Mouse (Mus musculus) heart, embryonic 12.5 days (tissue): ENCODE measurements around the gene Erc2. TPM values are rescaled to one million over a fixed set of nuclear protein-coding genes. Genes with fewer than 3 reads are reported as not detected.
"Not testable (repeated sequence)": the region's sequence is repeated elsewhere in the genome, so short reads cannot be mapped to it uniquely, and the experiment has no call there.

ENCODE experiments used
- ATAC-seq: fragments of 200-750 bp; cut with Nextera tagmentation; 2 replicates; pipeline ENCODE4 v1.8.0; 2017; ENCODE audit warnings: moderate TSS enrichment, moderate library complexity; ENCODE audit not compliant: insufficient number of reproducible peaks, low FRiP score
- H3K27ac ChIP-seq: fragments of 300-500 bp; sonication (generic); 2 replicates; pipeline ENCODE4 v1.5.1; 2016; ENCODE audit warnings: mild to moderate bottlenecking, moderate library complexity; ENCODE audit not compliant: poor library complexity, severe bottlenecking
- H3K27me3 ChIP-seq: fragments of 300-500 bp; sonication (generic); replicated peaks from 2 replicates; pipeline ENCODE4 v1.6.1; 2016; ENCODE audit warnings: mild to moderate bottlenecking, moderate library complexity
- H3K36me3 ChIP-seq: fragments of 300-500 bp; sonication (generic); 2 replicates; pipeline ENCODE4 v1.6.1; 2016; ENCODE audit warnings: mild to moderate bottlenecking, moderate library complexity
- H3K4me1 ChIP-seq: fragments of 300-500 bp; sonication (generic); replicated peaks from 2 replicates; pipeline ENCODE4 v1.6.1; 2016; ENCODE audit warnings: mild to moderate bottlenecking
- H3K4me2 ChIP-seq: fragments of 300-500 bp; sonication (generic); 2 replicates; pipeline ENCODE4 v1.6.1; 2016; ENCODE audit warnings: mild to moderate bottlenecking, moderate library complexity
- H3K4me3 ChIP-seq: fragments of 300-500 bp; sonication (generic); 2 replicates; pipeline ENCODE4 v1.5.1; 2016; ENCODE audit warnings: mild to moderate bottlenecking
- H3K9ac ChIP-seq: fragments of 300-500 bp; sonication (generic); 2 replicates; pipeline ENCODE4 v1.6.1; 2016; ENCODE audit warnings: mild to moderate bottlenecking, moderate library complexity
- H3K9me3 ChIP-seq: fragments of 300-500 bp; sonication (generic); replicated peaks from 2 replicates; pipeline ENCODE4 v1.6.1; 2016; ENCODE audit warnings: mild to moderate bottlenecking, moderate library complexity
- WGBS: fragments of 180-500 bp; shearing (Covaris S2); methylation state at CpG from one replicate; pipeline ENCODE4 v1.1.7; 2016; 5-methylcytosine and 5-hydroxymethylcytosine counted together
- polyA plus RNA-seq: library from polyadenylated mRNA; unstranded; fragments of >200 nt; fragmentation: Nextera tagmentation; extraction: Ambion mirVana; gene quantifications from 2 replicates; pipeline ENCODE4 v1.2.1, GENCODE M21; 2016

The Erc2 gene
- 3.9 and 4.3 TPM in 2 replicates for polyA plus RNA-seq

- H3K9ac ChIP-seq = peak within 1 kb of the TSS; percentile 83
- 0 out of 2 replicates have a peak, but pooled peaks cover 2% of the 10 kb centered on the region for H3K4me1 ChIP-seq
- H3K36me3 ChIP-seq = no peaks in the 10 kb centered on the region
- ATAC-seq = peak; percentile 93
- WGBS = under 1% methylated on average over 77 of the region's 78 CpGs
- H3K4me2 ChIP-seq = peak within 1 kb of the TSS; percentile 96
- peak within 1 kb of the TSS; percentile 49; the same call in 1 of the 2 replicates for H3K27ac ChIP-seq
- H3K4me3 ChIP-seq = peak within 1 kb of the TSS; percentile 74
- H3K27me3 ChIP-seq = peaks cover 9% of the 10 kb centered on the region; the same call in 1 of the 2 replicates
- no peaks in the 10 kb centered on the region for H3K9me3 ChIP-seq
Observed at GRCm38 (mm10) chr14:27622176-27622922, at the start of gene Erc2. TSS of gene Erc2 (plus strand) at chr14:27622428.

GRCm38 (mm10) chr14:27578443-27578842 is 43.8 kb upstream of the Erc2 start:
- H3K27ac ChIP-seq = no peak overlapping the region
- no peak overlapping the region for H3K4me3 ChIP-seq
- no peak for ATAC-seq
- H3K9me3 ChIP-seq = peaks cover 13% of the 10 kb centered on the region
- H3K27me3 ChIP-seq = no peaks in the 10 kb centered on the region
- H3K4me2 ChIP-seq = no peak overlapping the region
- 69% methylated on average over 2 of the region's 2 CpGs for WGBS
- H3K4me1 ChIP-seq = no peaks in the 10 kb centered on the region
- no peak overlapping the region for H3K9ac ChIP-seq
- no peaks in the 10 kb centered on the region for H3K36me3 ChIP-seq

- not testable (repeated sequence) for H3K36me3 ChIP-seq, H3K4me1 ChIP-seq, ATAC-seq, H3K4me3 ChIP-seq, H3K27me3 ChIP-seq, H3K4me2 ChIP-seq, H3K27ac ChIP-seq, H3K9ac ChIP-seq, H3K9me3 ChIP-seq
Observed at GRCm38 (mm10) chr14:27589616-27590015, 32.6 kb upstream of the Erc2 start.

DNA sequence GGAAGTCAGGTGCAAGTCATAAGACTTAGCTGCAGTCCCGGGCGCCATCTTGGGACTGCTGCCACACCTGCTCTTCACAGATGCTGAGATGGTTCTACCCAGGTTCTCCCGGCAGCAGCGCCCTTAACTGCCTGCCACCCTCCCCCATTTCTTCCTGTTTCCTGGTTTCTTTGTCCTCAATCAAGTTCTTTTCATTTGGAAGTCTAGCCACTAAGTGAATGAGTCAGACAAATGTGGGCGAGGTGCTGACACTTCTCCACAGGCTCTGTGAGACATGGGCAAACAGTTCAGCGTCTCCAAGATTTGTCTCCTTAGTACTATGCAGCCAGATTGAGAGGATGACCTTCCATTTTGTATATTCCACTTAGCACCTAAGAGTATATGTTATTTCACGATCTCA is 30.1 kb upstream of the Erc2 start:
- Histone ChIP-seq H3K4me1 (no peaks in the 10 kb centered on the region), H3K4me2 (no peak overlapping the region), H3K4me3 (no peak overlapping the region), H3K36me3 (no peaks in the 10 kb centered on the region), H3K9ac (no peak overlapping the region), H3K9me3 (no peaks in the 10 kb centered on the region), H3K27me3 (no peaks in the 10 kb centered on the region), H3K27ac (no peak overlapping the region)
- 76% methylated on average over 7 of the region's 7 CpGs for WGBS
- no peak for ATAC-seq

GRCm38 (mm10) chr14:27596265-27596664 is 26.0 kb upstream of the Erc2 start:
- H3K4me3 ChIP-seq = no peak overlapping the region
- H3K4me1 ChIP-seq = no peaks in the 10 kb centered on the region
- no peak overlapping the region for H3K27ac ChIP-seq
- H3K9me3 ChIP-seq = no peaks in the 10 kb centered on the region
- 5% methylated on average over 7 of the region's 7 CpGs for WGBS
- no peaks in the 10 kb centered on the region for H3K27me3 ChIP-seq
- ATAC-seq = peak; percentile 51; the same call in 1 of the 2 replicates
- no peaks in the 10 kb centered on the region for H3K36me3 ChIP-seq
- H3K9ac ChIP-seq = no peak overlapping the region
- no peak overlapping the region for H3K4me2 ChIP-seq

DNA sequence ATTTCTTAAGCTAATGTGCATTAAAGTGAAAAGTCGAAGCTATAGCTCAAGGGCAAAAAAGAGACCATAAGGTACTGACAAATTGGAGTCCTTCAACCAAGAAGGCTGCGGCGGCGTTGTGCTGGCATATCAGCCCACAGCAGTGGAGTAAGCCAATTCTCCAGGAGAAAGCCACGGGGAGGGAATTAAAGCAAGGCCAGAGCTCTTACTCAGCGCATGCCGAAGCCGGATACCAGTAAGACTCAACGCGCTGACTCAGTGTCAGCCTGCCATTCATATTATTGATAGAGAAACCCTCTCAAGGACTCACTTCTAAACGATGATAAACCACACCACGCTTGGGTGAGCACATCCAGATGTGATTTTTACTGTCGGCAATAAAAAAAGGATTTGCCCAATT is 20.1 kb upstream of the Erc2 start:
- Histone ChIP-seq H3K27me3 (no peaks in the 10 kb centered on the region), H3K36me3 (no peaks in the 10 kb centered on the region), H3K4me3 (no peak overlapping the region), H3K27ac (no peak overlapping the region), H3K9me3 (no peaks in the 10 kb centered on the region), H3K4me2 (no peak overlapping the region), H3K9ac (no peak overlapping the region), H3K4me1 (no peaks in the 10 kb centered on the region)
- no peak for ATAC-seq
- 66% methylated on average over 13 of the region's 13 CpGs for WGBS

DNA sequence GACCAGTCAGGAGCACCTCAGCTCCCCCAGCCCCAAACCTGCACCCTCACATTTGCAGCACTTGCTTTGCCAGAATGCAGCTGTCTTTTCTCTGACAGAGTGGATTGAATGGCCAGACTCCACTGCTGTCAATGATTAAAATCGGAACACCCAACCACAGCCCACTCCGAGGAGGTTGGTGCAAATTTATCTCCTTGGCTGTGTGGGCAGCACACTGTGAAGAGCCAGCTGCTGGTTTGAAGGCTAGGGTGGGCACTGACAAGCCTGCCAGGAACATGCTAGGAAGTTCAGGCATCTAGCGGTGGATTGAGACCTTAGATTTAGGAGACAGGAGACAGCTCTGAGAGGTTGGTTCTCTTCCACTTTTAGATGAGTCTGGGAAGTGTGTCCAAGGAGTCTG is 14.8 kb upstream of the Erc2 start:
- Histone ChIP-seq H3K36me3 (no peaks in the 10 kb centered on the region), H3K27me3 (no peaks in the 10 kb centered on the region), H3K4me3 (no peak overlapping the region), H3K4me2 (no peak overlapping the region), H3K27ac (no peak overlapping the region), H3K9ac (no peak overlapping the region), H3K9me3 (peaks cover 3% of the 10 kb centered on the region; the same call in 1 of the 2 replicates), H3K4me1 (no peaks in the 10 kb centered on the region)
- 65% methylated on average over 3 of the region's 3 CpGs for WGBS
- ATAC-seq = no peak

- no peak for ATAC-seq
- Histone ChIP-seq H3K36me3 (no peaks in the 10 kb centered on the region), H3K27ac (no peak overlapping the region), H3K4me3 (no peak overlapping the region), H3K9ac (no peak overlapping the region), H3K27me3 (no peaks in the 10 kb centered on the region), H3K4me1 (no peaks in the 10 kb centered on the region), H3K4me2 (no peak overlapping the region), H3K9me3 (peaks cover 3% of the 10 kb centered on the region; the same call in 1 of the 2 replicates)
- 76% methylated on average over 5 of the region's 5 CpGs for WGBS
Observed at GRCm38 (mm10) chr14:27613766-27614165, 8.5 kb upstream of the Erc2 start.

- no peak overlapping the region for H3K4me3 ChIP-seq
- no peak overlapping the region for H3K27ac ChIP-seq
- no peaks in the 10 kb centered on the region for H3K36me3 ChIP-seq
- no peak overlapping the region for H3K9ac ChIP-seq
- WGBS = 70% methylated on average over 3 of the region's 3 CpGs
- H3K27me3 ChIP-seq = 0 out of 2 replicates have a peak, but pooled peaks cover 4% of the 10 kb centered on the region
- H3K4me1 ChIP-seq = no peaks in the 10 kb centered on the region
- H3K9me3 ChIP-seq = no peaks in the 10 kb centered on the region
- no peak overlapping the region for H3K4me2 ChIP-seq
- ATAC-seq = no peak
Observed at GRCm38 (mm10) chr14:27617286-27617685, 4.9 kb upstream of the Erc2 start.

- Histone ChIP-seq H3K27me3 (peaks cover 9% of the 10 kb centered on the region; the same call in 1 of the 2 replicates), H3K4me3 (no peak overlapping the region)
- WGBS = 33% methylated on average over 8 of the region's 8 CpGs
Observed at GRCm38 (mm10) chr14:27621576-27621975, 652 bp upstream of the Erc2 start.

DNA sequence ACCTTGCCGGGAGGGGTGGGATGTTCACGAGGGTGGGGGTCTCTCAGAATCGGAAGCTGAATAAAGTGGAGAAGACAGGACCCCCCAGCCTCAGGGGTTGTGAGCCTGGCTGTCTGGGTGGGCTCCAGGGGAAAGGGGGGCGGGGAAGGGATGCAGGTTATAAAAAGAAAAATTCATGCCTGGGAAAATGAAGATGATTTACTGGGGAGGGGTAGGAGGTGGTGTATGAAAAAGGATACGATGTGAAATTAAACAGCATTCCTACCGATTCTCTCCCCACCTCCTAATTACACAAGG is 643 bp downstream of the Erc2 start:
- Histone ChIP-seq H3K4me2 (peak overlapping the region; percentile 96), H3K27ac (no peak overlapping the region), H3K27me3 (peaks cover 9% of the 10 kb centered on the region; the same call in 1 of the 2 replicates), H3K4me3 (peak overlapping the region; percentile 74), H3K4me1 (0 out of 2 replicates have a peak, but pooled peaks cover 2% of the 10 kb centered on the region), H3K9ac (peak overlapping the region; percentile 83), H3K36me3 (no peaks in the 10 kb centered on the region), H3K9me3 (no peaks in the 10 kb centered on the region)
- ATAC-seq = peak; percentile 47; the same call in 1 of the 2 replicates
- 5% methylated on average over 6 of the region's 6 CpGs for WGBS

More at GRCm38 (mm10) chr14:27621576-27621975, 652 bp upstream of the Erc2 start:
- Histone ChIP-seq H3K9me3 (no peaks in the 10 kb centered on the region), H3K4me2 (no peak overlapping the region), H3K9ac (no peak overlapping the region), H3K27ac (no peak overlapping the region), H3K36me3 (no peaks in the 10 kb centered on the region), H3K4me1 (0 out of 2 replicates have a peak, but pooled peaks cover 2% of the 10 kb centered on the region)
- no peak for ATAC-seq
